Mouse (Mus musculus) heart, embryonic 16.5 days (tissue): Measurements from ENCODE around the gene Angpt4. TPM values are rescaled to one million over a fixed set of nuclear protein-coding genes. Genes with fewer than 3 reads are reported as not detected.

ENCODE experiments used
- ATAC-seq: fragments of 200-750 bp; cut with Nextera tagmentation; replicated peaks from 2 replicates; pipeline ENCODE4 v1.8.0; 2017; ENCODE audit warnings: moderate number of reproducible peaks; ENCODE audit not compliant: insufficient read depth, low FRiP score; ENCODE audit errors: extremely low read depth
- H3K27ac ChIP-seq: fragments of 300-500 bp; sonication (generic); 2 replicates; pipeline ENCODE4 v1.5.1; 2014; ENCODE audit warnings: mild to moderate bottlenecking, low read length, control low read depth, moderate library complexity
- H3K27me3 ChIP-seq: fragments of 300-500 bp; sonication (generic); 2 replicates; pipeline ENCODE4 v1.6.1; 2014; ENCODE audit warnings: low read length, mixed read lengths; ENCODE audit not compliant: control insufficient read depth, insufficient read depth
- H3K36me3 ChIP-seq: fragments of 300-500 bp; sonication (generic); 2 replicates; pipeline ENCODE4 v1.6.1; 2014; ENCODE audit not compliant: control insufficient read depth, insufficient read depth
- H3K4me1 ChIP-seq: fragments of 300-500 bp; sonication (generic); 2 replicates; pipeline ENCODE4 v1.6.1; 2014; ENCODE audit warnings: low read length, mixed read lengths; ENCODE audit not compliant: control insufficient read depth, insufficient read depth
- H3K4me2 ChIP-seq: fragments of 300-500 bp; sonication (generic); 2 replicates; pipeline ENCODE4 v1.6.1; 2014; ENCODE audit warnings: low read depth, mild to moderate bottlenecking, control low read depth, low read length
- H3K4me3 ChIP-seq: fragments of 300-500 bp; sonication (generic); 2 replicates; pipeline ENCODE4 v1.5.1; 2014; ENCODE audit warnings: mild to moderate bottlenecking, control low read depth, low read length
- H3K9ac ChIP-seq: fragments of 300-500 bp; sonication (generic); 2 replicates; pipeline ENCODE4 v1.6.1; 2014; ENCODE audit warnings: low read length, control low read depth
- H3K9me3 ChIP-seq: fragments of 300-500 bp; sonication (generic); replicated peaks from 2 replicates; pipeline ENCODE4 v1.6.1; 2016; ENCODE audit warnings: low read length; ENCODE audit not compliant: control insufficient read depth
- WGBS: fragments of 180-500 bp; shearing (Covaris S2); extraction: QIAGEN DNeasy Blood & Tissue Kit; methylation state at CpG from one replicate; pipeline ENCODE4 v1.1.7; 2014; 5-methylcytosine and 5-hydroxymethylcytosine counted together
- polyA plus RNA-seq: library from polyadenylated mRNA; unstranded; fragments of >200 nt; fragmentation: Nextera tagmentation; extraction: Ambion mirVana; gene quantifications from 2 replicates; pipeline ENCODE4 v1.2.1, GENCODE M21; 2015

Angpt4 gene
- polyA plus RNA-seq, 1 experiment from 2014 or later, result 2.0 TPM

- WGBS, result 41% methylated on average over 4 of the region's 4 CpGs
- ATAC-seq, result no peak
These were observed 10.6 kb downstream of the Angpt4 start for GRCm38 (mm10) chr2:151921596-151921995.

DNA sequence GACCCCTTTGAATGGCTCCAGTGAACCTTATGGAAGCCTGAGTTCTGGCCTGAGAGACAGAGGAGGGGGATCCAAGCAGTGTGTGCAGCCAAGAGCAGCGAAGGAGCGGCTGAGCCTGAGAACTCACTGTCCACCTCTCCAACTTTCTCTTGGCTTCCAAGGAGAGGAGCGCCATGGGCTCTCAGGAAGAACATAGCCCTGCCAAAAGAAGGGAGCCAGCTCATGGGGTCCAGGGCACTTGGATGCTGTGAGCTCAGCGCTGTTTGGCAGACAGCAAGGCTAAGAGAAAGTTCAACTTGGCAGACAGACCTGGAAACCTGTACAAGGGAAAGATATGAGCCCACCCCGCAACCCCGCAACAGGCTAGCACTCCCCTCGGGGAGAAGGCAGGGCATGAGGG, 13.3 kb downstream of the Angpt4 start:
- Histone ChIP-seq H3K4me2 (no peak overlapping the region), H3K36me3 (no peaks in the 10 kb centered on the region), H3K9me3 (no peaks in the 10 kb centered on the region), H3K4me1 (peaks cover 10% of the 10 kb centered on the region), H3K4me3 (no peak overlapping the region), H3K9ac (no peak overlapping the region), H3K27ac (no peak overlapping the region), H3K27me3 (no peaks in the 10 kb centered on the region)
- no peak for ATAC-seq
- 77% methylated on average over 7 of the region's 7 CpGs for WGBS

More at GRCm38 (mm10) chr2:151921596-151921995, 10.6 kb downstream of the Angpt4 start:
- Histone ChIP-seq H3K9me3 (no peaks in the 10 kb centered on the region), H3K4me2 (no peak overlapping the region), H3K9ac (no peak overlapping the region), H3K27ac (no peak overlapping the region), H3K27me3 (no peaks in the 10 kb centered on the region), H3K4me3 (no peak overlapping the region), H3K36me3 (no peaks in the 10 kb centered on the region), H3K4me1 (peaks cover 19% of the 10 kb centered on the region)

- WGBS, result 31% methylated on average over 4 of the region's 4 CpGs
- H3K27me3 ChIP-seq, result no peaks in the 10 kb centered on the region
- H3K27ac ChIP-seq, result no peak overlapping the region
- H3K9ac ChIP-seq, result no peak overlapping the region
- H3K9me3 ChIP-seq, result no peaks in the 10 kb centered on the region
- ATAC-seq, result no peak
- H3K4me2 ChIP-seq, result no peak overlapping the region
- H3K36me3 ChIP-seq, result no peaks in the 10 kb centered on the region
- H3K4me1 ChIP-seq, result peaks cover 8% of the 10 kb centered on the region
- H3K4me3 ChIP-seq, result no peak overlapping the region
These were observed 14.7 kb downstream of the Angpt4 start for GRCm38 (mm10) chr2:151925715-151926114.

DNA sequence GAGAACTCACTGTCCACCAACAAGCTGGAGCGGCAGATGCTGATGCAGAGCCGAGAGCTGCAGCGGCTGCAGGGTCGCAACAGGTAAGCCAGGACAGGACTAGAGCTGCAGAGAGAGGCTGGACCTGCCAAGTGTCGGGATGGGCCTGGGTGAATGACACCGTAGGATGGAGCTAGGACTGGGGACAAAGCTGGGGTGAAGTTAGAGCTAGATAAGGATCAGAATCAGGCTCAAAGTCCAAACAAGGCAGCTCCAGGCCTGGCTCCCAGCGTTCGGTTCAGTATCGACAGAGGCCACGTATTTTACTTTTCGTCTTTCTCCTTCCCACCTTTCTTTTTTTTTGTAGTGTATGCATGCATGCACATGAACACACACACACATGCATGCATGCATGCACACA, 16.1 kb downstream of the Angpt4 start:
- Histone ChIP-seq H3K27me3 (no peaks in the 10 kb centered on the region), H3K9me3 (no peaks in the 10 kb centered on the region), H3K27ac (no peak overlapping the region), H3K9ac (no peak overlapping the region), H3K36me3 (no peaks in the 10 kb centered on the region), H3K4me1 (peaks cover 8% of the 10 kb centered on the region), H3K4me3 (no peak overlapping the region), H3K4me2 (no peak overlapping the region)
- ATAC-seq, result no peak
- 86% methylated on average over 11 of the region's 11 CpGs for WGBS

- H3K27ac ChIP-seq, result no peak overlapping the region
- no peaks in the 10 kb centered on the region for H3K27me3 ChIP-seq
- no peaks in the 10 kb centered on the region for H3K9me3 ChIP-seq
- ATAC-seq, result no peak
- H3K4me1 ChIP-seq, result peaks cover 5% of the 10 kb centered on the region
- no peaks in the 10 kb centered on the region for H3K36me3 ChIP-seq
- no peak overlapping the region for H3K4me3 ChIP-seq
- WGBS, result 32% methylated on average over 7 of the region's 7 CpGs
- H3K9ac ChIP-seq, result no peak overlapping the region
- no peak overlapping the region for H3K4me2 ChIP-seq
These were observed 19.5 kb downstream of the Angpt4 start for GRCm38 (mm10) chr2:151930389-151931074.

DNA sequence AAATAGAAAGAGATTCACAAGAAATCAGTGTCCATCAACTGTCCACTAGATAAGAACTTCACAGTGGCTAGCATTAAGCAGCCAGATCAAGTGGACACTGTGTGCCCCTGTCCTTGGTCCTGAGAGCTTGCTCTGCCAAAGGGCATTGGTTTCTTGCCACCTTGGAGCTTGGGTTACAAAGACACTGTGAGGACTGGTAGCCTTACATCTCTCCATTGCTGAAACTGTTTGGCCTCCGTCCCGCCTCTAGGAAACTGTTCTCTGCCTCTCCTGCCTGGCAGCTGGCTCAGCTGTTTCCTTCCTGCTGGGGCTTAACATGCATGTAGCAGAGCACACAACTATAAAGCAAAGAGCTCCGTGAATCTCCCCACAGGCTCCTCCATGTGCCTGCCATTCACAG, 26.9 kb downstream of the Angpt4 start:
- H3K27me3 ChIP-seq, result peaks cover 4% of the 10 kb centered on the region; the same call in 1 of the 2 replicates
- no peak overlapping the region for H3K9ac ChIP-seq
- no peak overlapping the region for H3K4me3 ChIP-seq
- 54% methylated on average over 3 of the region's 3 CpGs for WGBS
- H3K36me3 ChIP-seq, result no peaks in the 10 kb centered on the region
- no peaks in the 10 kb centered on the region for H3K4me1 ChIP-seq
- no peak overlapping the region for H3K4me2 ChIP-seq
- no peak overlapping the region for H3K27ac ChIP-seq
- no peak for ATAC-seq
- H3K9me3 ChIP-seq, result no peaks in the 10 kb centered on the region

GRCm38 (mm10) chr2:151938780-151939200, 27.8 kb downstream of the Angpt4 start:
- H3K9me3 ChIP-seq, result no peaks in the 10 kb centered on the region
- no peak overlapping the region for H3K9ac ChIP-seq
- no peak for ATAC-seq
- H3K27me3 ChIP-seq, result peaks cover 8% of the 10 kb centered on the region; the same call in 1 of the 2 replicates
- WGBS, result 47% methylated on average over 11 of the region's 11 CpGs
- no peaks in the 10 kb centered on the region for H3K4me1 ChIP-seq
- H3K4me2 ChIP-seq, result no peak overlapping the region
- H3K36me3 ChIP-seq, result no peaks in the 10 kb centered on the region
- H3K27ac ChIP-seq, result no peak overlapping the region
- H3K4me3 ChIP-seq, result no peak overlapping the region

DNA sequence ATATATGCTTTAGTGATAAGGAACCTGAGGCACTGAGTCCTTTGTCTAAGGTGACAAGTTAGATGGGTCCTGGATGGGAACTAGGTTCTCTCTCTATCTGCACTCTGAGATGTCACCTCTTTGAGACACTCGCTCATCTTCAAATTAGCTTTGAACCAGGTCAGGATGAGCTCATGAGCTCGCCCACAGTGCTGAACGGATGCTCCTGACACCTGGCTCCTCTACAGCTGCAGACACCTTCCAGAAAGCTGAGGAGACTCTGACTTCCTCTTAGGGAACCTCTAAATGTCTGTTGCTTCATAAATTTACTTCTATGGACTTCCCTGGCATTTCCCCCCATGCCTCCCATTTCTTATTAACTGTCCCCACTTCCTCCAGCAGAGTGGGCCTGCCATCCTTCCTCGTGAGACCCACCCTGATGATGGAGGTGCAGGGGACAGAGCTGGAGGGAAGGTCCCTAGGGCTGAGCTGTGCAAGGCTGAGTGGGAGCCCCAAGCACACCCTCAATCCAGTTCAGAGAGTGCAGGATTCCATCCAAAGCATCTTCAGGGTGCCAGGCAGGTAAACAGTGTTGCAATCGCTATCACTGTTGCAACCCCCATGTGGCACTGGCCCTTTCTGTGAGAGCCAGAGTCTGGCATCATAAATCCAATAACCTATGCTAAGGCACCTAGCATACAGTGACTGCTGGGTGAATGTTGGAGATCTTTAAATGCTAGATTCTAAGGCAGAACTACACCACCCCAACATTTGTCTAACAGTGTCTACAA, 28.8 kb downstream of the Angpt4 start:
- no peaks in the 10 kb centered on the region for H3K36me3 ChIP-seq
- H3K27me3 ChIP-seq, result peaks cover 11% of the 10 kb centered on the region; the same call in 1 of the 2 replicates
- H3K9ac ChIP-seq, result no peak overlapping the region
- no peak for ATAC-seq
- no peak overlapping the region for H3K27ac ChIP-seq
- no peak overlapping the region for H3K4me2 ChIP-seq
- WGBS, result 68% methylated on average over 5 of the region's 5 CpGs
- no peaks in the 10 kb centered on the region for H3K4me1 ChIP-seq
- H3K9me3 ChIP-seq, result no peaks in the 10 kb centered on the region
- H3K4me3 ChIP-seq, result no peak overlapping the region

GRCm38 (mm10) chr2:151941269-151941668, 30.3 kb downstream of the Angpt4 start:
- Histone ChIP-seq H3K4me2 (no peak overlapping the region), H3K36me3 (no peaks in the 10 kb centered on the region), H3K9ac (no peak overlapping the region), H3K27ac (no peak overlapping the region), H3K4me3 (no peak overlapping the region), H3K27me3 (peaks cover 11% of the 10 kb centered on the region; the same call in 1 of the 2 replicates), H3K4me1 (no peaks in the 10 kb centered on the region), H3K9me3 (no peaks in the 10 kb centered on the region)
- 51% methylated on average over 2 of the region's 2 CpGs for WGBS
- no peak for ATAC-seq
